Mouse (Mus musculus) midbrain, embryonic 10.5 days (tissue): ENCODE results near the gene Cdkal1. TPM values are rescaled to one million over a fixed set of nuclear protein-coding genes. Genes with fewer than 3 reads are reported as not detected.

Source experiments
- DNase-seq: peaks from one replicate; pipeline ENCODE4 v3.0.0-alpha.2; 2017; ENCODE audit warnings: low spot score
- H3K27ac ChIP-seq: fragments of 300-500 bp; sonication (generic); replicated peaks from 2 replicates; pipeline ENCODE4 v1.5.1; 2016; ENCODE audit warnings: mild to moderate bottlenecking
- H3K27me3 ChIP-seq: fragments of 300-500 bp; sonication (generic); 2 replicates; pipeline ENCODE4 v1.6.1; 2016; ENCODE audit warnings: low read depth, mild to moderate bottlenecking; ENCODE audit not compliant: poor library complexity, severe bottlenecking
- H3K36me3 ChIP-seq: fragments of 300-500 bp; sonication (generic); 2 replicates; pipeline ENCODE4 v1.6.1; 2016; ENCODE audit warnings: mild to moderate bottlenecking, moderate library complexity
- H3K4me1 ChIP-seq: fragments of 300-500 bp; sonication (generic); 2 replicates; pipeline ENCODE4 v1.6.1; 2016
- H3K4me3 ChIP-seq: fragments of 300-500 bp; sonication (generic); 2 replicates; pipeline ENCODE4 v1.5.1; 2016; ENCODE audit warnings: mild to moderate bottlenecking, moderate library complexity
- H3K9me3 ChIP-seq: fragments of 300-500 bp; sonication (generic); replicated peaks from 2 replicates; pipeline ENCODE4 v1.6.1; 2016; ENCODE audit warnings: mild to moderate bottlenecking
- WGBS: fragments of 180-500 bp; shearing (Covaris S2); methylation state at CpG from one replicate; pipeline ENCODE4 v1.1.7; 2016; 5-methylcytosine and 5-hydroxymethylcytosine counted together
- polyA plus RNA-seq: library from polyadenylated mRNA; unstranded; fragments of >200 nt; fragmentation: Nextera tagmentation; extraction: Ambion mirVana; gene quantifications from 2 replicates; pipeline ENCODE4 v1.2.1, GENCODE M21; 2016

Cdkal1 gene
- polyA plus RNA-seq, 1 experiment from 2014 or later: 32.7 TPM

GRCm38 (mm10) chr13:29775603-29776230, 79.8 kb downstream of the Cdkal1 start:
- no peaks in the 10 kb centered on the region for H3K9me3 ChIP-seq
- DNase-seq: no peak

DNA sequence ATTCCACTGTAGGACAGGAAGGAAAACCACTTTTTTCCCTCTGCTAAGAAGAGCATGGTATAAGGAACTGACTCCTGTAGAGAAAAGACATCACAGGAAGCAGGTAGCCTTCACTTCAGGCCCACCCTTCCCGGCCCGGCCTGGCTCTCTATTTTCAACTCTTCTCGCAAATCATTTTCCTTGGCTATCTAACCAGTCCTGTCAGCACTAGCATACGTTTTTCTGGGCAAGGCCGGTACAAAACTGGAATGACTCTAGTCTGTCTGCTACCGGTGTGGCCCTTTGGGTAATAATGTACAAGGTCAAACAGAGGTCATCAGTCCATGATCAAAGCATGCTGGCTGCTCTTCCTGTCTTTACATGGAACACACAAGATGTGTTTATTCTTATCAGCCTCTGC, 81.9 kb downstream of the Cdkal1 start:
- WGBS: 80% methylated on average over 6 of the region's 6 CpGs
- no peak for DNase-seq
- Histone ChIP-seq H3K4me3 (no peak overlapping the region), H3K27me3 (no peaks in the 10 kb centered on the region), H3K27ac (no peak overlapping the region), H3K4me1 (peaks cover 18% of the 10 kb centered on the region; the same call in 1 of the 2 replicates), H3K9me3 (no peaks in the 10 kb centered on the region), H3K36me3 (no peaks in the 10 kb centered on the region)

More at GRCm38 (mm10) chr13:29775603-29776230, 79.8 kb downstream of the Cdkal1 start:
- Histone ChIP-seq H3K36me3 (no peaks in the 10 kb centered on the region), H3K27me3 (no peaks in the 10 kb centered on the region), H3K27ac (no peak overlapping the region), H3K4me3 (no peak overlapping the region), H3K4me1 (0 out of 2 replicates have a peak, but pooled peaks cover 5% of the 10 kb centered on the region)
- 85% methylated on average over 8 of the region's 8 CpGs for WGBS

- no peaks in the 10 kb centered on the region for H3K27me3 ChIP-seq
- WGBS: 72% methylated on average over 3 of the region's 3 CpGs
- DNase-seq: no peak
- H3K27ac ChIP-seq: no peak overlapping the region
- H3K4me3 ChIP-seq: no peak overlapping the region
- no peaks in the 10 kb centered on the region for H3K9me3 ChIP-seq
- peaks cover 18% of the 10 kb centered on the region; the same call in 1 of the 2 replicates for H3K4me1 ChIP-seq
- H3K36me3 ChIP-seq: no peaks in the 10 kb centered on the region
These were observed 82.5 kb downstream of the Cdkal1 start for GRCm38 (mm10) chr13:29772970-29773369.

GRCm38 (mm10) chr13:29769647-29770436, 85.6 kb downstream of the Cdkal1 start:
- H3K27me3 ChIP-seq: no peaks in the 10 kb centered on the region
- peaks cover 25% of the 10 kb centered on the region; the same call in 1 of the 2 replicates for H3K4me1 ChIP-seq
- H3K27ac ChIP-seq: no peak overlapping the region
- no peaks in the 10 kb centered on the region for H3K9me3 ChIP-seq
- WGBS: 65% methylated on average over 12 of the region's 12 CpGs
- H3K4me3 ChIP-seq: no peak overlapping the region
- H3K36me3 ChIP-seq: no peaks in the 10 kb centered on the region
- DNase-seq: no peak

DNA sequence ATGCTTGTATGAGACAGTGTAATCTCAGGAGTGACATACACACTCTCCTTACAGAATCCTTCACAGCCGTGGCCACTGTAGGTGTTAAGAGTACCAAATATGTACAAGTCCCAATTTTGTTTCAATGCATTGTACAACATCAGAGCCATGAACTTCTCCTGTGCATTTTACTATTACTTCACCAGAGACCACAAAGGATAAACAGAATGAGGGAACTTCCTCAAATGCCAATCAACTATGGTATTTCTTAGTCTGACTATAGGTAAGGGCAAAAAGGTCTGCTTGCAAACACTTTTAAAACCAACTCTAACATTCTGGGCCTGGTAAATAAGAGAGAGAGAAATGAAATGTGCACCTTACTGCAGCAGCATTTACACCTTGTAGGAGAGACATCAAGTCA, 87.4 kb downstream of the Cdkal1 start:
- no peaks in the 10 kb centered on the region for H3K27me3 ChIP-seq
- DNase-seq: no peak
- H3K4me1 ChIP-seq: peaks cover 20% of the 10 kb centered on the region; the same call in 1 of the 2 replicates
- WGBS: 87% methylated on average over 1 of the region's 1 CpGs
- no peak overlapping the region for H3K27ac ChIP-seq
- no peaks in the 10 kb centered on the region for H3K36me3 ChIP-seq
- H3K4me3 ChIP-seq: no peak overlapping the region
- no peaks in the 10 kb centered on the region for H3K9me3 ChIP-seq

GRCm38 (mm10) chr13:29767587-29767986, 87.9 kb downstream of the Cdkal1 start:
- Histone ChIP-seq H3K27ac (peak overlapping the region; percentile 38; the same call in 1 of the 2 replicates), H3K9me3 (no peaks in the 10 kb centered on the region), H3K4me3 (no peak overlapping the region), H3K4me1 (peaks cover 20% of the 10 kb centered on the region; the same call in 1 of the 2 replicates), H3K36me3 (no peaks in the 10 kb centered on the region), H3K27me3 (no peaks in the 10 kb centered on the region)
- DNase-seq: no peak
- 81% methylated on average over 4 of the region's 4 CpGs for WGBS

- no peaks in the 10 kb centered on the region for H3K9me3 ChIP-seq
- peaks cover 20% of the 10 kb centered on the region; the same call in 1 of the 2 replicates for H3K4me1 ChIP-seq
- no peak overlapping the region; the same call in 1 of the 2 replicates for H3K27ac ChIP-seq
- H3K36me3 ChIP-seq: no peaks in the 10 kb centered on the region
- H3K27me3 ChIP-seq: no peaks in the 10 kb centered on the region
- 85% methylated on average over 8 of the region's 8 CpGs for WGBS
- DNase-seq: no peak
- no peak overlapping the region for H3K4me3 ChIP-seq
These were observed 89.1 kb downstream of the Cdkal1 start for GRCm38 (mm10) chr13:29766377-29766776.

DNA sequence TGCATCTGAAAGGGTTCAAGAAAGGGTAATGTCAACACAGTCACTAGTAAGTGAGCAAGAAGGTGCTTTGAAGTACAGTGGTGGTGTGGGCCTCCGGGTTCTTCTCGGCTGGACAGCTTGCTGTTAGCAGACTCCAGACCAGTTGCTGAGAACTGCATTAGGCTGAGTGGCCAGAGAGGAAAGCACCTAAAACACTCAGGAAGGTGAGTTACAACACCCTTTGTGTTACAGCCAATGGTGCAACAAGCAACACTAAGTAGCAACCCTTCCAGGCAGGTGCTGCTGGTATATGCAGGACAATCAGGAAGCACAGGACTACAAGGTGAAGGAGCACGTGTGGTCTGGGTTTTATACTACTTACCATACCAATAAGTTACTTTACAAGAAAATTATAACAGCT, 90.2 kb downstream of the Cdkal1 start:
- Histone ChIP-seq H3K27me3 (no peaks in the 10 kb centered on the region), H3K27ac (no peak overlapping the region), H3K36me3 (no peaks in the 10 kb centered on the region), H3K4me3 (no peak overlapping the region), H3K4me1 (peaks cover 20% of the 10 kb centered on the region; the same call in 1 of the 2 replicates), H3K9me3 (no peaks in the 10 kb centered on the region)
- 88% methylated on average over 3 of the region's 3 CpGs for WGBS
- DNase-seq: no peak

DNA sequence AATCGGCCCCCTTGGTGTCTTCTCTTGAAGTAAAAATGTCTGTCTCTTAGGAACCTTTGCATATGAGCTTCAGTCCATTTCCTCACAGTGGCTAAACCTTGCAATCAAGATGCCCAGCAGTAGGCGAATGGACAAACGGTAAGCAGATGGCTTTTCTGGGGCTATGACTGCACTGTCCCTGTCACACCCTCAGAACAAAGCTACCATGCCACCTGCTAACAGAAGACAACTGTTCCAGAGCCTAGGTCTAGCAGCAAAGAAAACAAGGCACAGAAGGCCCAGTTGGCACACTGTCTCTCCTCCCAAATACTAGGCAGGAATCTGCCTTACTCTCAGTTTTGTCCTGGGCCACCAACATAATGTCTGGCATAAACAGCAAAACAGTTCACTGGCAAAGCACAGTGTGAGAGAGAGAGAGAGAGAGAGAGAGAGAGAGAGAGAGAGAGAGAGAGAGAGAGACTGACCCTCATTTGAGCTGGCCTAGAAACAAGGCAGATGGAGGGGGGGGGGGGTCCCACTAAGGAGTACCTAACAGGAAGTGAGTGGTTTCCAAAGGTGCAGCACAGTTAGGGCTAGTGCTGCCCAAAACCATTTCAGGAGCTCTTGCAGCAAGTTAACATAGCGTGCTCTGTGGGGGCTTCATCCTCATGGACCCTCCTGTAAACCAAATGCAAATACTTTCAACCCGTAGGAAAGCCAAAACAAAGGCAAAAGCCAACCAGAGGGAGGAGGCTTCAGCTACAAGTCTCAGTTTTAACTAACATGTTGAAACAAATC, 95.6 kb downstream of the Cdkal1 start:
- Histone ChIP-seq H3K4me3 (no peak overlapping the region), H3K9me3 (no peaks in the 10 kb centered on the region), H3K36me3 (no peaks in the 10 kb centered on the region), H3K4me1 (0 out of 2 replicates have a peak, but pooled peaks cover 4% of the 10 kb centered on the region), H3K27ac (peak overlapping the region; percentile 10; the same call in 1 of the 2 replicates), H3K27me3 (no peaks in the 10 kb centered on the region)
- 82% methylated on average over 5 of the region's 5 CpGs for WGBS
- no peak for DNase-seq

DNA sequence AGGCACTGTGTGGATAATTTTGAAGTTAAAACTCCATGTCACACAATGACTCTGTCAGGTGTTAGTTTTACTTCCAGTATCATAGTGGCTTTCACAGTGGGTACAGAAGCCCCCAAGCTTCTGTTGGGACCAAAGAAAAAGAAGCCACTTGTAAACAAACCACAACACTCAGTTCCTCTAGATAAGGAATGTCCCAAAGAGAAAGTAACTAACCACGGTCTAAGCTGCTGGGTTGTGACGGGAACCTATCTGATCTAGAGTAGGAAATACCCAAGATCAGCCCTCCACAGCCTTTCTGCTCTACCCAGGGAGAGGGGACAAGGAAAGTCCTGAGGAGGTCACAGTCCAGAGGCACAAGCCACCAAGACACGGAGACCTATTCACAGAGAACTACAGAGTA, 99.4 kb downstream of the Cdkal1 start:
- 84% methylated on average over 3 of the region's 3 CpGs for WGBS
- no peaks in the 10 kb centered on the region for H3K36me3 ChIP-seq
- no peak overlapping the region for H3K4me3 ChIP-seq
- 0 out of 2 replicates have a peak, but pooled peaks cover 4% of the 10 kb centered on the region for H3K4me1 ChIP-seq
- H3K27me3 ChIP-seq: no peaks in the 10 kb centered on the region
- DNase-seq: no peak
- H3K9me3 ChIP-seq: no peaks in the 10 kb centered on the region
- no peak overlapping the region for H3K27ac ChIP-seq

DNA sequence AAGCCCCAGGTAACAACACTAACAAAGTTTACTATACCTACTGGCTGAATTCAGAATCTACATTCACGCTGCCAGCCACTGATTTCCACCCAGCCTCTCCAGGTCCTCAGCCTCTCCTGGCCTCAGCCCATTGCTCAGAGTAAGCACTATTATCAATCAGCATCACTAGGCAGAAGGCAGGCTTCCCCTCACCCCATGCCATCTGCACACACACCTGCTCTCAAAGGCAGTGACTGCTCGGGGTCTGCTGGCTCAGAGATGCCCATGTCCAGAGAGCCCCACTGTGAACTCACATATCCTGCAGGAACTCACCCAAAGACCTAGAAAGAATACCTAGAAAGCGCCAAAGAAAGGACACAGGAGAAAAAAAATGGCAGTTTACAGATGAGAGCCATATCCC, 102.2 kb downstream of the Cdkal1 start:
- no peak for DNase-seq
- H3K36me3 ChIP-seq: no peaks in the 10 kb centered on the region
- H3K27me3 ChIP-seq: no peaks in the 10 kb centered on the region
- 0 out of 2 replicates have a peak, but pooled peaks cover 4% of the 10 kb centered on the region for H3K4me1 ChIP-seq
- H3K9me3 ChIP-seq: no peaks in the 10 kb centered on the region
- no peak overlapping the region for H3K4me3 ChIP-seq
- H3K27ac ChIP-seq: no peak overlapping the region
- WGBS: 95% methylated on average over 3 of the region's 3 CpGs

GRCm38 (mm10) chr13:29752061-29752460, 103.4 kb downstream of the Cdkal1 start:
- DNase-seq: no peak
- H3K36me3 ChIP-seq: no peaks in the 10 kb centered on the region
- no peaks in the 10 kb centered on the region for H3K9me3 ChIP-seq
- H3K4me1 ChIP-seq: 0 out of 2 replicates have a peak, but pooled peaks cover 3% of the 10 kb centered on the region
- H3K27ac ChIP-seq: no peak overlapping the region
- 83% methylated on average over 6 of the region's 6 CpGs for WGBS
- no peaks in the 10 kb centered on the region for H3K27me3 ChIP-seq
- H3K4me3 ChIP-seq: no peak overlapping the region
